Mouse (Mus musculus) large intestine, adult 2 months (tissue): ENCODE measurements around the gene Flot1. TPM values are rescaled to one million over a fixed set of nuclear protein-coding genes. Genes with fewer than 3 reads are reported as not detected.

Experiments
- DNase-seq: peaks from one replicate; pipeline ENCODE4 v3.0.0-alpha.2; 2012; ENCODE audit warnings: low read depth, low spot score
- WGBS: fragments of 180-500 bp; shearing (Covaris S2); methylation state at CpG from one replicate; pipeline ENCODE4 v1.1.7; 2018; 5-methylcytosine and 5-hydroxymethylcytosine counted together
- polyA plus RNA-seq: library from polyadenylated mRNA; depleted of rRNA; stranded (reverse); fragments of >200 nt; gene quantifications from 2 replicates; pipeline ENCODE4 v1.2.3, GENCODE M21; 2012

Gene Flot1
- polyA plus RNA-seq, 1 experiment, result 43.1 TPM

DNA sequence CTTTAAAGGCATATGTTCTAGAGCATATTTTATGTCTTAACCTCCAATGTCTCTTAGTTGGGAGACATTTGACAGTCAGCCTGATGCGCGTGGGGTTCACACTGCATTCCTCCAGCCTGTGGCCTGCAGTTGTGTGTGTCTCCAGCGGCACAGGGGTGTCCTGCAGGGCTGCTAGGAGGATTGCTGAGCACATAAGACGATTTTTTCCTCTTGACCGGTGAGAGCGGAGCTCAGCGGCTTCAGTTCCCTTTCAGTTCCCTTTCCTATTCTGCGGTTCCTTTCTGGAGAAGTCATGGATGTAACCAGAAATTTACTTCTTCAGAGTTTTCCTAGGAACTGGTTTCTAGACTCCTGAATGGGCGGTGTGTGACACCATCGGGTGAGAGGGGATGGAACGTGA, 13.6 kb upstream of the Flot1 start:
- no peak for DNase-seq
- WGBS, result 89% methylated on average over 11 of the region's 11 CpGs

DNA sequence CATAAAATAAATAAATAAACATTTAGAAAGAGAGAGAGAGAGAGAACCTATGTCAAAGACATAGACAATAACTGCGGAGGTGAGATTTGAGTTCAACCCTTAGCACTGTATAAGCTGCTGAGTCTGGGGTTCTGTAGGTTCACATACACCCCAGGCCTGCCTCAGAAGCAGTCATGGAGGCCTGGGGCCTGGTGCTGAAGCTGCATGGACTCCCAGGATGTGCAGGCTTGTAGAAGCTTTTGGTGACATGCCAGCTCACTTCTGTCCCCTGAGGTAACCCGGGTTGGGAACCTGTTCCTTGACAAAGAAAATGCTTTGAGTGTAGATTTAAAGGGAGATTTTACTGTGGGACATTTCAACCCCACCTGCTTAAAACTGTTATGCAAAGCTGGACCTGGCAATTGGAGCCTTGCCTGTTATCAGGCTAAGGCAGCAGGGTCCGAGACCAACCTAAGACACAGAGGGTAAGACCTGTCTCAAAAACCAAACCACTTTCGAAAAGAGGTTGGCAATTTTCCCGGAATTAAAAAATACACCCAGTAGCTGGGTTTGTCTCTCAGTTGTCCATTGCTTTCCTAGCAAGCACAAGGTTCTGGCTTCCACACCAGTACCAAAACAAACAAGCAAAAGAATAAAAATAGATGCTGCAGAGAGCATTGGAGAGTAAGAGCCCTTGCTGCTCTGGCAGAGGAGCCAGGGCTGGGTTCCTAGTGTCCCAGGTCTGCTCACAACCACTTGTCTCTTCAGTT, 12.0 kb upstream of the Flot1 start:
- no peak for DNase-seq
- 72% methylated on average over 5 of the region's 5 CpGs for WGBS

DNA sequence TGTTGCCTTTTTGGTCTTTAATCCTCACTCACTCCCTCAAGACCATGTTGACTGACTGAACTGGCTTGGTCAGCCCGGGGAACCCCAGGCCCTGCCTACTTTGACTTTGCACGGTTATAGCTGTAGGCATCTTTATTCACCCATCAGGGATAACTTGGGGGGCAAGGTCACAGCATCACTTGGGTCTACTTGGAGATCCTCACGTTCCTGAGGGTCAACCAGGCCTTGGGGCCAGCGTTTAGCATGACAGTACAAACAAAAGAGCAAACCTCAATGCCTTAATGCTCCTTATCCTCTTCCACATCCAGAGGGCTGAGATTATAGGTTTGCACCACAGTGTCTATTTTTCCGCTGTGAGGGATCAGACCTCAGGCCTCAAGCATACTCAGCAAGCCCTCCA, 10.7 kb upstream of the Flot1 start:
- 82% methylated on average over 5 of the region's 5 CpGs for WGBS

GRCm38 (mm10) chr17:35812736-35813135, 10.3 kb upstream of the Flot1 start:
- no peak for DNase-seq
- 53% methylated on average over 6 of the region's 6 CpGs for WGBS

More for the DNA sequence above, 10.7 kb upstream of the Flot1 start:
- no peak for DNase-seq

- 5% methylated on average over 7 of the region's 7 CpGs for WGBS
- peak; percentile 79 for DNase-seq
Measured at GRCm38 (mm10) chr17:35813245-35813647, 9.8 kb upstream of the Flot1 start.

DNA sequence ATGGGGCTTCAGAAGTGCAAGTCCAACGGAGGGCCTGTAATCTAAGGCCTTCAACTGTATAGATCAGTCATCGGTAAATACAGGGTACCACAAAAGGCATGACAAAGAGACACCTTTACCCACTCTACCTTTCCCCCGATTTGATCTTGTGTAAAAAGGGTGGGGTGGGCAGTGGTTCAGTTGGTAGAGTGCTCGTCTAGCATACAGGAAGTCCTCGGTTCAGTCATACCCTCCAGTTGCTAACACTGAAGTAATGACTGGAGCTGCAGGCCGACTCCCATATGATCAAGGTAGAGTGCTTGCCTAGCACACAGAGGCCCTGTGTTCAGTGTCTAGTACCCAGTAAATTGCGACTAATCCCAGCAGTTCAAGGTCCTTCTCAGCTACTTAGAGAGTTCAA, 9.4 kb upstream of the Flot1 start:
- no peak for DNase-seq
- WGBS, result 16% methylated on average over 7 of the region's 7 CpGs

DNA sequence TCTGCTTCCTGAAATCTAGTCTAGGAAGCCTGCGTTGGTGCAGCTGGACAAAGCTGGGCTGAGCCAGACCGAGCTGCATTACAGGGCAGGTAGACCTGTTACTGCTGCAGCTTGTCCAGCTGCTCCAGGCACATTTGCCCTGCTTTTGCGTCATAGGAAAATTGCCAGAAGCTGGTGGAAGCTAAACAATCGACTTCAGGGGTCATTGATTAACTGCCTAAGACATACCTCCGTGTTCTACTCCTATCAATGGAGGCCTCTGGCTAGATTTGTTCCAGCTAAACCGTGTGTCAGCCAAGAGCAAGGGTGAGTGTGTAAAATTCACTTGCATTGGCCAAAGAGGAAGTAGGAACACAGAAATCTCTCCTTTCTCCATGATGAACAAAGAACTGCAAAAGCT, 8.4 kb upstream of the Flot1 start:
- no peak for DNase-seq
- 15% methylated on average over 6 of the region's 6 CpGs for WGBS

DNA sequence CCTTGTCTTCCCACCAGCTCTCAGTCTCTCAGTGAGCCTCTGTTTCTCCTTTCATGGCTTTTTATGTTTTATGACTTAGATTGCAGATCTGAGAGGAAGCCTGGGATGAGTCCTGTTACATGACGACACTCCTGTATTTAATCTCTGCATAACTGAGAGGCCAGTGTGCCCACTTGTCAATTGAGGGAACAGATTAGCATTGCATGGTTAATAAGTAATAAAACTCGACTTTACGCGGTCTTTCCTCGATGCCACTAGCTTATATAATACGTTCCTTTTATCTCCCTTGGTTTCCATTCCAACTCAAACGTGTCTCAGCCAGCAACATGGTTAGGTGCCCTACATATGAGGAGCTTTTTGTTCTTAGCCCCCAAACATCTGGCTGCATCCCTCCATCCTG, 7.2 kb upstream of the Flot1 start:
- DNase-seq, result no peak
- 22% methylated on average over 7 of the region's 7 CpGs for WGBS

DNA sequence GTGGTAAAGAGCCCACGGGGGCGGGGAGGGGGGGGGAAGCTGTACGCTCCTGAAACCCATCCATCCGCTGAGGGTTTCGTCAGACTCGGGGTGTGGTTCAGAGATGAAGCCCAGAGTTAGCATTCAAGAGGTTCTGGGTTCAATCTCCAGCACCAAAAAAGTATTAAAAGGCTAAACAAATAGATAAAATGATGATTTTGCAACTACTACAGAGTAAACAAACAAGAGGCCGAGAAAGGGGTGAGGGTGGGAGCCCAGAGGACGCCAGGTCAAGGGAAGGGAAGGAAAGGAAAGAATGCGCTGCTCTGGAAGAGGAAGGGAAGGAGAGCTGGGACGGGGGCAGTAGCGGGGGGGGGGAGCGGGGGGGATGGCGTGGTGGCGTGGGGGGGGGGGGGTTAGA, 6.3 kb upstream of the Flot1 start:
- WGBS, result 60% methylated on average over 11 of the region's 14 CpGs
- no peak for DNase-seq

DNA sequence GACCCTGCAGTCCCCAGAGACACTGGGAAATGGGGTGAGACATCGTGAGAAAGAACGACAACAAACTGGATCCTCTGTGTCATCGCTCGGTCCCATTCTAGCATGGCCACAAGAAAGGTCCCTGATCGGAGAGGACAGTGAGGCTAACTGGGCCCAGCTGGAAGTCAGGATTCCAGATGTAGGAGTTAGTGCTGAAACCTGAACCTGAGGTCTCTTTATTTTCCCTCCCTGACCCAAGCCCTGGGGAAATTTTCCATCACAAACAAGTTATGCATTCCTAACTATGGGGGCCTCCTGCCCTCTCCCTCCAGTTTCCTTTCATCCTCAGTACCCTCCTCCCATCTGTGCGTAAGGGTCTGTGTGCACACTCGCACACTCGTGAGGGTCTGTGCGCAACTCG, 5.8 kb upstream of the Flot1 start:
- 81% methylated on average over 10 of the region's 10 CpGs for WGBS
- DNase-seq, result no peak

- WGBS, result 89% methylated on average over 5 of the region's 5 CpGs
- DNase-seq, result no peak
Measured at GRCm38 (mm10) chr17:35820111-35820510, 2.9 kb upstream of the Flot1 start.

DNA sequence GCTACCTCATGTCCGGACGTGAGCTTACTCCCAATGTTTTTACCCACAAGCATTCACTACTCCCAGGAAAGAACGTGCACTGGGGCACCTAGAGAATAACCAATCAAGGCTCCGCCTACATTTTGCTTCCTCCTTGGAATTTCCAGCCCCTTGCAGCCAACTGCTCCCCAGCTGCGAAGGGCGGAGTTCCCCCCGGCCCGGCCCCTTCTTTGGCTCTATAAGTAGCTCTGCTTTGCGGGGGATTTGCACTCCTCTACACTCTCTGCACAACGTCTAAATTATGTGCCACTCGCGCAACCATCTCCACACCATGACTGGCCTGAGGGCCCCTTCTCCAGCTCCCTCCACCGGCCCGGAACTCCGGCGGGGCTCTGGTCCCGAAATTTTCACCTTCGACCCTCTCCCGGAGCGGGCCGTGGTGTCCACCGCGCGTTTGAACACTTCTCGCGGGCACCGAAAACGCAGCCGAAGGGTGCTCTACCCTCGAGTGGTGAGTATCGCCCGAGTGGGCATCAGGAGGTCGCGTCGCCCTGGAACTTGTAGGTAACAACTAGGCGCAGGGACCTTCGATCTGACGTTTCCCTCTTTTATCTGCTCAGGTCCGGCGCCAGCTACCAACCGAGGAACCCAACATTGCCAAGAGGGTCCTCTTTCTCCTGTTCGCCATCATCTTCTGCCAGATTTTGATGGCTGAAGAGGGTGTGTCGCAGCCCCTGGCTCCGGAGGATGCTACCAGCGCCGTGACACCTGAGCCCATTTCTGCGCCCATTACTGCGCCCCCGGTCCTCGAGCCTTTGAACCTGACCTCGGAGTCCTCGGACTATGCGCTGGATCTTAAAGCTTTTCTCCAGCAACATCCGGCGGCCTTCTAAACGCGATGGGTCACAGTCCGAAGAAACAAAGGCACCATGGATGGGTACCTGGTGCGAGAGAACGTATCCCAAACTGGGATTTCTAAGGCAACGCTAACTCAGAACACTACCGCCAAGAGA, 1.3 kb upstream of the Flot1 start, which contains the start of gene Ier3:
Gene Ier3, plus strand, starts transcription at position 246 of the 992 bp plus-strand sequence.
- peak; percentile 86 for DNase-seq
- under 1% methylated on average over 62 of the region's 62 CpGs for WGBS

- 2% methylated on average over 11 of the region's 11 CpGs for WGBS
- no peak for DNase-seq
Measured at GRCm38 (mm10) chr17:35822564-35822963, 466 bp upstream of the Flot1 start.

- no peak for DNase-seq
- 70% methylated on average over 7 of the region's 7 CpGs for WGBS
Measured at GRCm38 (mm10) chr17:35824402-35824801, 1.4 kb downstream of the Flot1 start.

DNA sequence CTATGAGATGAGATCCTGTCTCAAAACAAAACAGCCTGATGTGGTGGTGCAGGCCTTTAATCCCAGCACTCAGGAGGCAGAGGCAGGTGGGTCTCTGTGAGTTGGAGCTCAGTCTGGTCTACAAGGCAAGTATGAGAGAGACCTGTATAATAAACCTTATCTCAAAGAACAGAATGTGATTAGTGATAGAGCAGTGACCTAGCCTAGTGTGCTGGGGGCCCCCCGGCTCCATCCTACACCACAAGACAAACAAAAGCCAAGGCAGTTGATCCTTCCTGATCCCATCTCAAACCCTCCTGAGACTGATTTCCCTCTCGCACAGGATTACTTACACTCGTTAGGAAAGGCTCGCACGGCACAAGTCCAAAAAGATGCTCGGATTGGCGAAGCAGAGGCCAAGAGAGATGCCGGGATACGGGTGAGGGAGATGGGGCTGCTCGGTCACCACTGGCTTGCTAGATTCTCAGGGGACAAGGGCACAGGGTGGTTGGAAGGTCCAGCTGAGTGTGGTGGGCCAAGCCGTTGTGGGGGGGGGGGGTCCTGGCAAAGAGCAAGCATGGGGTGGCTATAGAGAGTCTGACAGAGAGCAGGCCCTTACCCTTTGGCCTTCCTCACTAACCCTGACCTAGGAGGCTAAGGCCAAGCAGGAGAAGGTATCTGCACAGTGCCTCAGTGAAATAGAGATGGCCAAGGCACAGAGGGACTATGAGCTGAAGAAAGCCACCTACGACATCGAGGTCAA, 2.2 kb downstream of the Flot1 start:
- no peak for DNase-seq
- WGBS, result 91% methylated on average over 13 of the region's 13 CpGs

GRCm38 (mm10) chr17:35829737-35830136, 6.7 kb downstream of the Flot1 start:
- DNase-seq, result no peak
- 5% methylated on average over 21 of the region's 21 CpGs for whole genome bisulfite sequencing

DNA sequence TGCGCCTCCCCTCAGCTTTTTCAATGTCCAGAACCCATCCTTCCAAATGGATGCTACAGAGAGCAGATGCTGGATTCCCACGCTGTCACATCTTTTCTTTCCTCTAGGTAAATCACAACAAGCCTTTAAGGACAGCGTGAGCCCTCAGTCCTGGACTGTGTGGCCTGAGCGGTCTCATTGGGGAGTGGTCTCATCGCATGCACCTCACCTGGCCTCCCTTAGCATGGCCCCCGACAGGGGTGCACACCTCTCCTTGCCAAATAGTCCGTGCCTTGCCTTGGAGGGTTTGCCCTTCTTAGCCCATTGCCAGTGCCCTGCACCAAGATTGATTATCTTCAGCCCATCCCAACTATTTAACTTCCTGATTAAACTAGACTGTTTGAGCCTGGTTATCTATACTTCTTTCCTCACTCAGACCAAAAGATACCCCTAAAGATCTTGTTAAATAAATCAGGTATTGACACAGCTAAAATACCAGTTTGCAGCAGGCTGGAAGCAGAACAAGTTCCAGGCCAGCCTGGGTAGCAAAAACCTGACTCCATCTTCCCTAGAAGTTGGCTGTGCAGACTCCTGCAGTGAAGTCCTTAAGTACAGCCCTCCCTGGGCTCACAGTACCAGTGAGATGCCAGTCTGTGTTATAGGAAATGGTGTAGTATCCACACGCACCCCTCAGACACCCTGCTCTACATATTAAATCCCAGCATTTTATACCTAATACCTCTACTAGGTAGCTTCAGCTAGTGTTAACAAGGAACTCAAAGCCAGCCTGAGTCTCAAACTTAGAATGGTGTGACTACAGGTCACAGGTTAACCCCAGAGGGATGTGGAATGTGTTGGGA, 9.6 kb downstream of the Flot1 start:
- 71% methylated on average over 8 of the region's 8 CpGs for whole genome bisulfite sequencing

DNA sequence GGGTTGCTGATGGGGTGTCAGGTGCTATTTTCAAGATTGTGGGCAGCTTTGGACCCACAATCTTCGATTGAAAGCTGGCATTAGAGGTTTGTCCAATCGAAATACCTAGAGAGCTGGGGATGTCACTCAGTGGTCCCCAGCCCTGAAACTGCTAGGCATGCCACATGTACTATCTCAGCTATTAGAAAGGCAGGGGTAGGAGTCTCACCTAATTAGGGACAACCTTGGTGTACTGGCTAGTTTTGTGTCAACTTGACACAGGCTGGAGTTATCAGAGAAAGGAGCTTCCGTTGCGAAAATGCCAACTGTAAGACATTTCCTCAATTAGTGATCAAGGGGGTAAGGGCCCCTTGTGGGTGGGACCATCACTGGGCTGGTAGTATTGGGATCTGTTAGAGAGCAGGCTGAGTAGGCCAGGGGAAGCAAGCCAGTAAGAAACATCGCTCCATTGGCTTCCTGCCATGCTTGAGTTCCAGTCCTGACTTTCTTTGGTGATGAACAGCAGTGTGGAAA, 10.3 kb downstream of the Flot1 start:
- no peak for DNase-seq
- WGBS, result 44% methylated on average over 5 of the region's 5 CpGs

More for the DNA sequence above, 9.6 kb downstream of the Flot1 start:
- no peak for DNase-seq

DNA sequence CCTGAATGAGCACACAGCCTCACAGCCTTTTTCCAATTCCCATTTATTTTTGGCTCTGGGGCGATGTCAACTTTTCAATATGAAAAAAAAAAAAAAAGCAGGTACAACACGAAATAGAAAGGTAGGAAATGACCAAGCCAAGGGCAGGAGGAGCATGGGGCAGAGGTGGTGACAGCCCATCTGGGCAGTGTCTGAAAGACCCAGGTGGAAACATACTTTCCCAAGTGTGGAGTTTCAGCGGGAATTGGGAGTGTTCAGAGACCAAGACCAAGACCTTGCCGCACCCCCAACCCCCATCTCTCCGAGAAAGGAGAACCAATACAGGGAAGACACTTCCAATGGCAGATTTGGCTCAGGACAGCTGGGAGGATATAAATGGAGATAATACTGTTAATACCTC, 10.9 kb downstream of the Flot1 start:
- WGBS, result 62% methylated on average over 5 of the region's 5 CpGs
- DNase-seq, result no peak
